Mouse (Mus musculus) T-cell, adult 66 days (primary cell): ENCODE data around the gene P2rx7. TPM values are rescaled to one million over a fixed set of nuclear protein-coding genes. Genes with fewer than 3 reads are reported as not detected.

Experiments
- total RNA-seq, 2 experiments: library from RNA; stranded (reverse); gene quantifications; 3 replicates in 1 of 2; 4 replicates in 1 of 2; pipeline ENCODE4 v1.2.4; 2023

The P2rx7 gene
- total RNA-seq: 10 to 100 TPM; 39.5 to 54.2 TPM

GRCm38 (mm10) chr5:122643701-122644100 lies at the start of gene P2rx7:
P2rx7 (plus strand) TSS chr5:122643911.

GRCm38 (mm10) chr5:122613908-122614732 lies 29.6 kb upstream of the P2rx7 start, which contains the start of gene Ift81:
Ift81 (minus strand) TSS chr5:122614518.

GRCm38 (mm10) chr5:122707276-122708181 lies 63.8 kb downstream of the P2rx7 start, which contains the start of gene P2rx4:
P2rx4 (plus strand) TSS chr5:122707544.

Other genes with a start within 250 kb of the P2rx7 start
- gene Anapc7, start 222.2 kb upstream of the P2rx7 start, total RNA-seq: 10 to 100 TPM; 42.6 to 43.2 TPM
- 10 to 100 TPM; 79.4 to 86.8 TPM for gene Atp2a2, start 141.7 kb upstream of the P2rx7 start, total RNA-seq
- gene Ift81, start 29.4 kb upstream of the P2rx7 start, total RNA-seq: 1 to 10 TPM; 2.9 to 4.2 TPM
- gene P2rx4, start 63.6 kb downstream of the P2rx7 start, total RNA-seq: 10 to 100 TPM; 48.5 to 52.1 TPM
- gene Camkk2, start 135.5 kb downstream of the P2rx7 start, total RNA-seq: 10 to 100 TPM; 24.0 to 25.5 TPM
- gene Anapc5, start 177.4 kb downstream of the P2rx7 start, total RNA-seq: 100 to 1,000 TPM; 264 to 271 TPM
- 10 to 100 TPM; 25.6 to 30.4 TPM for gene Rnf34, start 206.1 kb downstream of the P2rx7 start, total RNA-seq